Mouse (Mus musculus) myocyte (in vitro differentiated cells): ENCODE measurements around the gene Fam219a. TPM values are rescaled to one million over a fixed set of nuclear protein-coding genes. Genes with fewer than 3 reads are reported as not detected.
A peak's percentile ranks its signal among the peaks of the same experiment; 100 is the strongest.

Experiments used
- H3K27me3 ChIP-seq: one replicate; pipeline ENCODE4 v1.6.1; 2011; ENCODE audit not compliant: control insufficient read depth, insufficient read depth, insufficient read length
- H3K36me3 ChIP-seq: one replicate; pipeline ENCODE4 v1.6.1; 2011; ENCODE audit not compliant: control insufficient read depth, insufficient read depth
- H3K4me2 ChIP-seq: one replicate; pipeline ENCODE4 v1.6.1; 2011; ENCODE audit warnings: low read depth, control low read depth
- H3K4me3 ChIP-seq: one replicate; pipeline ENCODE4 v1.5.1; 2011; ENCODE audit warnings: mild to moderate bottlenecking, control low read depth, moderate library complexity
- H3K79me2 ChIP-seq: one replicate; pipeline ENCODE4 v1.6.1; 2011; ENCODE audit not compliant: control insufficient read depth, insufficient read depth
- H3ac ChIP-seq: one replicate; pipeline ENCODE4 v1.6.1; 2011; ENCODE audit not compliant: control insufficient read depth, insufficient read length
- CEBPB ChIP-seq: IDR thresholded peaks from 2 replicates; pipeline ENCODE4 v1.6.1; 2011; ENCODE audit warnings: mild to moderate bottlenecking, moderate library complexity; ENCODE audit not compliant: poor library complexity, insufficient read depth, severe bottlenecking
- E2F4 ChIP-seq: IDR thresholded peaks from one replicate; pipeline ENCODE4 v1.6.1; 2011; ENCODE audit warnings: mild to moderate bottlenecking, control low read depth, moderate library complexity; ENCODE audit not compliant: insufficient read depth
- MAX ChIP-seq: IDR thresholded peaks from one replicate; pipeline ENCODE4 v1.6.1; 2011; ENCODE audit warnings: low read depth, mild to moderate bottlenecking, control low read depth
- MYOD1 ChIP-seq, 3 experiments: IDR thresholded peaks; one replicate each; pipeline ENCODE4 v1.6.1; 2011; ENCODE audit warnings: control low read depth in 2 of 3, low read depth in 2 of 3, mild to moderate bottlenecking in 2 of 3, moderate library complexity in 1 of 3; ENCODE audit not compliant: insufficient read length in 2 of 3, control insufficient read depth in 1 of 3
- MYOG ChIP-seq, 3 experiments: IDR thresholded peaks; one replicate each; pipeline ENCODE4 v1.6.1; 2011; ENCODE audit warnings: control low read depth in 2 of 3, low read depth in 2 of 3, mild to moderate bottlenecking in 2 of 3; ENCODE audit not compliant: insufficient read length in 2 of 3, control insufficient read depth in 1 of 3, insufficient read depth in 1 of 3
- POLR2A ChIP-seq: IDR thresholded peaks from one replicate; pipeline ENCODE4 v1.6.1; 2011; ENCODE audit warnings: low read depth, mild to moderate bottlenecking, control low read depth, moderate library complexity; ENCODE audit not compliant: insufficient read length
- POLR2AphosphoS2 ChIP-seq: IDR thresholded peaks from one replicate; pipeline ENCODE4 v1.6.1; 2011; ENCODE audit warnings: low read depth, control low read depth; ENCODE audit not compliant: insufficient read length
- REST ChIP-seq: IDR thresholded peaks from one replicate; pipeline ENCODE4 v1.6.1; 2011; ENCODE audit warnings: mild to moderate bottlenecking, control low read depth, moderate library complexity; ENCODE audit not compliant: insufficient read depth, insufficient read length
- SRF ChIP-seq: IDR thresholded peaks from one replicate; pipeline ENCODE4 v1.6.1; 2011; ENCODE audit warnings: low read depth; ENCODE audit not compliant: control insufficient read depth, insufficient read length
- TCF12 ChIP-seq: IDR thresholded peaks from one replicate; pipeline ENCODE4 v1.6.1; 2011; ENCODE audit warnings: mild to moderate bottlenecking, control low read depth; ENCODE audit not compliant: poor library complexity, insufficient read depth, severe bottlenecking
- TCF3 ChIP-seq: IDR thresholded peaks from one replicate; pipeline ENCODE4 v1.6.1; 2011; ENCODE audit warnings: low read depth, control low read depth; ENCODE audit not compliant: insufficient read length
- USF1 ChIP-seq: IDR thresholded peaks from one replicate; pipeline ENCODE4 v1.6.1; 2011; ENCODE audit warnings: low read depth, mild to moderate bottlenecking, control low read depth, moderate library complexity
- polyA plus RNA-seq: library from polyadenylated mRNA; unstranded; fragments of >200 nt; fragmentation: generic; extraction: Trizol; gene quantifications from one replicate; pipeline ENCODE4 v1.2.1, GENCODE M21; 2012; ENCODE audit warnings: missing spikeins

The Fam219a gene
- polyA plus RNA-seq, 1 experiment: 2.7 TPM

GRCm38 (mm10) chr4:41542136-41542535 is 27.2 kb downstream of the Fam219a start:
- Histone ChIP-seq H3K36me3 (no peaks in the 10 kb centered on the region), H3ac (no peak overlapping the region), H3K4me3 (no peak overlapping the region), H3K4me2 (no peak overlapping the region), H3K27me3 (no peaks in the 10 kb centered on the region), H3K79me2 (no peaks in the 10 kb centered on the region)
- TF ChIP-seq TCF3: no peak
- no peak for TF ChIP-seq TCF12
- no peak for TF ChIP-seq POLR2A
- TF ChIP-seq REST: no peak
- TF ChIP-seq SRF: no peak
- TF ChIP-seq POLR2AphosphoS2: no peak
- no peak for TF ChIP-seq E2F4
- TF ChIP-seq MYOD1 (IDR thresholded peaks at IDR 0.05; ENCODE audit: control insufficient read depth in 1 of 3, insufficient read length in 2 of 3, low read depth in 2 of 3): no peak
- TF ChIP-seq MYOG (IDR thresholded peaks at IDR 0.05; ENCODE audit: control insufficient read depth in 1 of 3, insufficient read depth in 1 of 3, insufficient read length in 2 of 3, low read depth in 2 of 3): no peak
- TF ChIP-seq CEBPB: no peak
- TF ChIP-seq USF1: no peak

DNA sequence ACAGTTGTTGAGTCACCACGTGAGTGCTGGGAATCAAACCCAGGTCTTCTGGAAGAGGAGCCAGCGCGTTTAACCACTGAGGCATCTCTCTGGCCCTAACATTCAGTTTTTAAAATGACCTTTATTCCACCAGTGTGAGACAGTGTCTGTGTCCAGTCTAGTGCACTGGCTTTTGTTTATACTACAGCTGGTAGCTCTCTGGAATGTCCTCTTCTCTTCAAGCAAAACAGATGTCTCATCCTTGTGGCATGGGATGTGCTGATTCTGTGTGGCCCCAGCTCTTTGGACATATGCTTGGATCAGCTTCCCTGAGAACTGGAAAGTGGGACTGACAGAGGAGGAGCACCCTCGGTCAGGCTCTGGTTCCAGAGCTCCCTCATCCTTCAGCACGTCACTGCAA is 34.5 kb downstream of the Fam219a start:
- Histone ChIP-seq H3K4me2 (no peak overlapping the region), H3K27me3 (peaks cover 7% of the 10 kb centered on the region), H3K79me2 (no peaks in the 10 kb centered on the region), H3K4me3 (no peak overlapping the region), H3ac (no peak overlapping the region), H3K36me3 (no peaks in the 10 kb centered on the region)
- TF ChIP-seq MAX: no peak
- TF ChIP-seq REST: no peak
- TF ChIP-seq CEBPB: no peak
- TF ChIP-seq MYOD1 (IDR thresholded peaks at IDR 0.05; ENCODE audit: control insufficient read depth in 1 of 3, insufficient read length in 2 of 3, low read depth in 2 of 3): no peak
- TF ChIP-seq SRF: no peak
- no peak for TF ChIP-seq TCF12
- TF ChIP-seq USF1: no peak
- no peak for TF ChIP-seq POLR2A
- no peak for TF ChIP-seq POLR2AphosphoS2
- no peak for TF ChIP-seq E2F4
- TF ChIP-seq TCF3: no peak
- no peak for TF ChIP-seq MYOG (IDR thresholded peaks at IDR 0.05; ENCODE audit: control insufficient read depth in 1 of 3, insufficient read depth in 1 of 3, insufficient read length in 2 of 3, low read depth in 2 of 3)

DNA sequence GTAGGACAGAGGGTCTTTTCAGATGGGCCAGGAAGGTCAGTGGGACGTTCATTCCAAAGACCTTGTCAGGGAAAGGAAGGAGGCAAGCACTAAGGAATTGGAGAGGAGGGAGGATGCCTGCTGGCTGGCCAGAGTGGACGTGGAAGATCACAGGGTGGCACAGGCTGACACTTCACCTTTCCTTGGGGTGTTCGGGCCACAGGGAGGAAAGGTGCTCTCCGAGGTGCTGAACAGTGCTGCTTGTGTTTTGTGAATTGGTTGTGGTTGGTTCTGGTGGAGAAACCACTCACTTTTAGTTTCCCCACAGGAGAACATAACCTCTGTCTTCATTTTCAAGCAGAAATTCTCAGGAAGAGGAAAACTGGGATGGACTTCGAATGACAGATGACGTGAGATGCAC is 36.9 kb downstream of the Fam219a start:
- TF ChIP-seq CEBPB (no peak), REST (peak; percentile 95)
- no peak overlapping the region for H3K4me3 ChIP-seq
- H3K27me3 ChIP-seq: peaks cover 7% of the 10 kb centered on the region
- H3ac ChIP-seq: no peak overlapping the region
- H3K4me2 ChIP-seq: no peak overlapping the region
- H3K79me2 ChIP-seq: no peaks in the 10 kb centered on the region
- no peaks in the 10 kb centered on the region for H3K36me3 ChIP-seq

DNA sequence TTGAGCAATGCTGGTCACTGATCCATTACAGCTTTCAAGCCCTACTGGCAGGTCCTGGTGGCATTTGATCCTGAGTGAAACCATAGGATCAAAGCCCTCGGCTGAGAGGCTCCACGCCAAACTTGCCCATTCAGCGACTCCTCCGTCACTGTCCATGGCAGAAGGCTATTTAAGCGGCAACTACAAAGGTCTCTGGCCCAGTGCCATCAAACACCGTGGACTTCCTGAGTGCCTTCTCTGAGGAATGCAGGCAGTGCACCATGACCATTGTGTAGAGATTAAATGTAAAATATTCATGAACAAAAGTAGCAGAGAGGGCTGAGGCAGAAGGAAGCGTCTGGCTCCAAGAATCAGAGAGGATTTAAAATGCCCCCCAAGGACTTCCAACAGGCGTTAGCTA is 41.3 kb downstream of the Fam219a start:
- Histone ChIP-seq H3K4me2 (no peak overlapping the region), H3K79me2 (no peaks in the 10 kb centered on the region), H3ac (no peak overlapping the region), H3K4me3 (no peak overlapping the region), H3K36me3 (no peaks in the 10 kb centered on the region), H3K27me3 (peaks cover 20% of the 10 kb centered on the region)
- no peak for TF ChIP-seq SRF

GRCm38 (mm10) chr4:41527076-41527475 is 42.3 kb downstream of the Fam219a start:
- H3K27me3 ChIP-seq: peaks cover 20% of the 10 kb centered on the region
- TF ChIP-seq MYOD1 (IDR thresholded peaks at IDR 0.05; ENCODE audit: control insufficient read depth in 1 of 3, insufficient read length in 2 of 3, low read depth in 2 of 3): no peak
- H3K4me3 ChIP-seq: no peak overlapping the region
- no peaks in the 10 kb centered on the region for H3K79me2 ChIP-seq
- H3ac ChIP-seq: no peak overlapping the region
- H3K36me3 ChIP-seq: no peaks in the 10 kb centered on the region
- no peak overlapping the region for H3K4me2 ChIP-seq

DNA sequence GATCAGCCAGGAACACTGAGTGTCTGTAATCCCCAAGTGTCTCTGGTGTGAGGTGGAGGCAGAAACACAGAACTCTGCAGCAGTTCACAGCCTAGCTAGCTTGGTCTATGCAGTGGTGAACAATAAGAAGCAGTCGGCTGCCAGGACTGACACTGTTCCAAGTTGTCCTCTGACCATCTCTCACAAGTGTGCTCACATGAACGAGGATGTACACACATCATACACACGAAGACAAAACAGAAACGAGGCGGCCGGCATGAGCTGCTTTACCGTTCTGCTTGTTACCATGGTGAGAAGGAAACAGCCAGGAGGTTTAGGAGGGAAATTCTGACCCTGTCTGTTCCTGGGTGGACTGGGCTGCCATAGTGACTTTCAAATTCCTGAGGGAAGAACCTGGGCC is 42.8 kb downstream of the Fam219a start:
- H3K4me2 ChIP-seq: no peak overlapping the region
- TF ChIP-seq MAX: no peak
- TF ChIP-seq E2F4: no peak
- no peak for TF ChIP-seq POLR2AphosphoS2
- TF ChIP-seq TCF12: no peak
- H3K4me3 ChIP-seq: no peak overlapping the region
- H3K27me3 ChIP-seq: peaks cover 20% of the 10 kb centered on the region
- H3ac ChIP-seq: no peak overlapping the region
- H3K36me3 ChIP-seq: no peaks in the 10 kb centered on the region
- H3K79me2 ChIP-seq: no peaks in the 10 kb centered on the region
